ENCODE assay signal across 9 mouse cellular contexts in genomic region chr3:103734696-103735519, GRCm38 (mm10). TPM values are rescaled to one million over a fixed set of nuclear protein-coding genes. Genes with fewer than 3 reads are reported as not detected.
DNase-seq lines count a peak whose midpoint lies in the region; ATAC-seq and TF ChIP-seq lines count a peak whose summit lies in the region.
"Had no signal": no experiment of that assay in that cellular context is flagged by ENCODE, and none has a peak within 500 bp of the region (broad histone marks: within the 10 kb centered on the region; RNA-seq: fewer than 3 reads in every experiment).

No protein-coding gene starts in this region.

- H3K4me1 ChIP-seq in embryonic fibroblast, embryonic 13.5 days (ENCODE audit: control insufficient read depth, insufficient read depth, low read length) = peaks cover 7% of the 10 kb centered on the region; the same call in 1 of the 2 replicates
- H3K4me1 ChIP-seq in heart, embryonic 15.5 days (replicated peaks) = peaks cover 56% of the 10 kb centered on the region
- peaks cover 51% of the 10 kb centered on the region for H3K4me1 ChIP-seq in limb, embryonic 11.5 days (ENCODE audit: control insufficient read depth, insufficient read depth, low read length)
- peaks cover 35% of the 10 kb centered on the region for H3K4me1 ChIP-seq in midbrain, embryonic 14.5 days (ENCODE audit: control insufficient read depth, insufficient read depth, low read length)

- H3K9me3 ChIP-seq in heart, embryonic 15.5 days (replicated peaks) = no peaks in the 10 kb centered on the region
- H3K9me3 ChIP-seq in limb, embryonic 11.5 days (ENCODE audit: control insufficient read depth, low read length) = no peaks in the 10 kb centered on the region
- no peaks in the 10 kb centered on the region for H3K9me3 ChIP-seq in midbrain, embryonic 14.5 days (ENCODE audit: control insufficient read depth, low read length)

- H3K4me3 ChIP-seq in embryonic fibroblast, embryonic 13.5 days (ENCODE audit: insufficient read depth, low read length) = no peak overlapping the region
- H3K4me3 ChIP-seq in heart, embryonic 15.5 days = peak overlapping the region; percentile 15
- peak overlapping the region; percentile 8; the same call in 1 of the 2 replicates for H3K4me3 ChIP-seq in limb, embryonic 11.5 days (ENCODE audit: low read depth, low read length)
- H3K4me3 ChIP-seq in midbrain, embryonic 14.5 days (replicated peaks; ENCODE audit: low read depth, low read length) = no peak overlapping the region
- H3K4me3 ChIP-seq: erythroblast, embryonic 14.5 days had no signal

- H3K4me2 ChIP-seq in heart, embryonic 15.5 days = peak overlapping the region; percentile 71
- peak overlapping the region; percentile 70 for H3K4me2 ChIP-seq in limb, embryonic 11.5 days (ENCODE audit: low read depth, severe bottlenecking)
- H3K4me2 ChIP-seq in midbrain, embryonic 14.5 days (ENCODE audit: low read length) = peak overlapping the region; percentile 49; the same call in 1 of the 2 replicates

- no peaks in the 10 kb centered on the region for H3K36me3 ChIP-seq in heart, embryonic 15.5 days
- H3K36me3 ChIP-seq in limb, embryonic 11.5 days (ENCODE audit: control insufficient read depth, insufficient read depth, low read length) = no peaks in the 10 kb centered on the region
- no peaks in the 10 kb centered on the region for H3K36me3 ChIP-seq in midbrain, embryonic 14.5 days (ENCODE audit: control insufficient read depth, insufficient read depth, low read length)

- no peak; the same call in 1 of the 2 replicates for ATAC-seq in heart, embryonic 15.5 days (replicated peaks; ENCODE audit: insufficient number of reproducible peaks, insufficient read depth, low FRiP score, low read depth)
- peak; percentile 50 for ATAC-seq in limb, embryonic 11.5 days (ENCODE audit: insufficient number of reproducible peaks, low FRiP score, low TSS enrichment, low read depth)
- no peak for ATAC-seq in midbrain, embryonic 14.5 days (ENCODE audit: low FRiP score, low TSS enrichment)
- ATAC-seq in frontal cortex, adult (ENCODE audit: low TSS enrichment) = no peak

- DNase-seq in adrenal gland, postnatal 36 days = peak; percentile 23 to 29
- DNase-seq in adrenal gland, postnatal 4 days (ENCODE audit: low spot score in 2 of 2) = no peak
- peak; percentile 77 for DNase-seq in limb, embryonic 11.5 days (ENCODE audit: low spot score)
- DNase-seq in midbrain, embryonic 14.5 days = peak; percentile 44
- DNase-seq in urinary bladder, postnatal 4 days (ENCODE audit: low spot score in 2 of 2) = no peak

- H3K27ac ChIP-seq in embryonic fibroblast, embryonic 13.5 days (ENCODE audit: insufficient read depth, low read length) = peak overlapping the region; percentile 63
- peak overlapping the region; percentile 95 for H3K27ac ChIP-seq in heart, embryonic 15.5 days
- H3K27ac ChIP-seq in limb, embryonic 11.5 days (replicated peaks; ENCODE audit: low read depth, low read length) = peak overlapping the region; percentile 97
- peak overlapping the region; percentile 60; the same call in 1 of the 2 replicates for H3K27ac ChIP-seq in midbrain, embryonic 14.5 days (replicated peaks; ENCODE audit: low read depth, low read length)

- TF ChIP-seq POLR2A in embryonic fibroblast, embryonic 13.5 days (IDR thresholded peaks at IDR 0.05; ENCODE audit: low read depth, low read length) = peak; percentile 43

- H3K27me3 ChIP-seq in heart, embryonic 15.5 days = no peaks in the 10 kb centered on the region; the same call in 1 of the 2 replicates
- H3K27me3 ChIP-seq in limb, embryonic 11.5 days (ENCODE audit: control insufficient read depth, insufficient read depth, low read length) = no peaks in the 10 kb centered on the region
- no peaks in the 10 kb centered on the region for H3K27me3 ChIP-seq in midbrain, embryonic 14.5 days (ENCODE audit: control insufficient read depth, insufficient read depth, low read length)

- WGBS in heart, embryonic 15.5 days = 10% methylated on average over 11 of the region's 11 CpGs
- WGBS in limb, embryonic 11.5 days = 16% methylated on average over 11 of the region's 11 CpGs
- 8% methylated on average over 11 of the region's 11 CpGs for WGBS in midbrain, embryonic 14.5 days

- TF ChIP-seq CTCF in embryonic fibroblast, embryonic 13.5 days (IDR thresholded peaks at IDR 0.05; ENCODE audit: borderline replicate concordance, insufficient read depth, low read length) = no peak

- H3K9ac ChIP-seq in heart, embryonic 15.5 days = peak overlapping the region; percentile 3; the same call in 1 of the 2 replicates
- H3K9ac ChIP-seq in limb, embryonic 11.5 days (ENCODE audit: low read length) = peak overlapping the region; percentile 52
- no peak overlapping the region; the same call in 1 of the 2 replicates for H3K9ac ChIP-seq in midbrain, embryonic 14.5 days (replicated peaks; ENCODE audit: low read length)

RNA-seq across cellular contexts. Expression of gene Olfml3, which starts 2.9 kb away (rescaled TPM):
- 10 to 100 TPM; 14.4 to 19.5 TPM for total RNA-seq in adrenal gland, postnatal 36 days (2021)
- 10 to 100 TPM; 31.6 to 33.6 TPM for total RNA-seq in adrenal gland, postnatal 4 days (2021)
- 29.8 and 60.5 TPM in 2 replicates for polyA plus RNA-seq in embryonic fibroblast, embryonic 13.5 days (2011; ENCODE audit: insufficient read length, low read depth, missing spikeins)
- 19.5 and 29.9 TPM in 2 replicates for polyA plus RNA-seq in heart, embryonic 15.5 days (2015; fragmentation: Nextera tagmentation; extraction: Ambion mirVana)
- 26.8 and 27.7 TPM in 2 replicates for polyA plus RNA-seq in limb, embryonic 11.5 days (2014; fragmentation: Nextera tagmentation; extraction: Ambion mirVana)
- polyA plus RNA-seq in midbrain, embryonic 14.5 days (2014; fragmentation: Nextera tagmentation; extraction: Ambion mirVana) = 2.0 and 4.8 TPM in 2 replicates

RNA-seq across cellular contexts. Expression of gene Gm10964, which starts 4.3 kb away (rescaled TPM):
- total RNA-seq in adrenal gland, postnatal 36 days (2021) = not detected
- not detected for total RNA-seq in adrenal gland, postnatal 4 days (2021)
- not detected in 2 replicates for polyA plus RNA-seq in embryonic fibroblast, embryonic 13.5 days (2011; ENCODE audit: insufficient read length, low read depth, missing spikeins)
- not detected in 2 replicates for polyA plus RNA-seq in heart, embryonic 15.5 days (2015; fragmentation: Nextera tagmentation; extraction: Ambion mirVana)
- polyA plus RNA-seq in limb, embryonic 11.5 days (2014; fragmentation: Nextera tagmentation; extraction: Ambion mirVana) = not detected in 2 replicates
- polyA plus RNA-seq in midbrain, embryonic 14.5 days (2014; fragmentation: Nextera tagmentation; extraction: Ambion mirVana) = not detected in 2 replicates
- polyA plus RNA-seq: erythroblast, embryonic 14.5 days had no signal

RNA-seq across cellular contexts. Expression of gene Hipk1, which starts 56.5 kb away (rescaled TPM):
- 100 to 1,000 TPM; 120 to 165 TPM for total RNA-seq in adrenal gland, postnatal 36 days (2021)
- 100 to 1,000 TPM; 126 to 134 TPM for total RNA-seq in adrenal gland, postnatal 4 days (2021)
- 53.1 and 56.2 TPM in 2 replicates for polyA plus RNA-seq in embryonic fibroblast, embryonic 13.5 days (2011; ENCODE audit: insufficient read length, low read depth, missing spikeins)
- polyA plus RNA-seq in heart, embryonic 15.5 days (2015; fragmentation: Nextera tagmentation; extraction: Ambion mirVana) = 8.9 and 10.6 TPM in 2 replicates
- polyA plus RNA-seq in limb, embryonic 11.5 days (2014; fragmentation: Nextera tagmentation; extraction: Ambion mirVana) = 13.0 and 13.4 TPM in 2 replicates
- 18.9 and 22.1 TPM in 2 replicates for polyA plus RNA-seq in midbrain, embryonic 14.5 days (2014; fragmentation: Nextera tagmentation; extraction: Ambion mirVana)

Comparison
In these comparisons a context has a peak if more than half of its experiments do, and no peak if none do; other contexts are left out.
1. DNase-seq: peak in adrenal gland, postnatal 36 days (2 of 2), limb, embryonic 11.5 days (single experiment) and midbrain, embryonic 14.5 days (single experiment); none in adrenal gland, postnatal 4 days (0 of 2) and urinary bladder, postnatal 4 days (0 of 2).
2. H3K4me3 ChIP-seq: peak in heart, embryonic 15.5 days (single experiment) and limb, embryonic 11.5 days (single experiment); none in embryonic fibroblast, embryonic 13.5 days (single experiment) and midbrain, embryonic 14.5 days (single experiment).
3. Peak in every context shown above with its lines, with median percentiles within 50 percentile points of each other: H3K27ac ChIP-seq and H3K4me2 ChIP-seq.